Mouse (Mus musculus) splenic B cell, adult 2 months (primary cell): ENCODE measurements around the gene Prickle1.

ENCODE experiments used
- DNase-seq: peaks from one replicate; pipeline ENCODE4 v3.0.0-alpha.2; 2011; ENCODE audit warnings: low read depth, low spot score
- H3K27me3 ChIP-seq: 2 replicates; pipeline ENCODE4 v1.6.1; 2012; ENCODE audit warnings: mild to moderate bottlenecking, low read length, moderate library complexity, mixed read lengths; ENCODE audit not compliant: control insufficient read depth, poor library complexity, insufficient read depth, severe bottlenecking
- H3K36me3 ChIP-seq: 2 replicates; pipeline ENCODE4 v1.6.1; 2012; ENCODE audit warnings: mild to moderate bottlenecking, low read length, moderate library complexity, mixed read lengths; ENCODE audit not compliant: control insufficient read depth, poor library complexity, insufficient read depth, severe bottlenecking

Prickle1 gene

GRCm38 (mm10) chr15:93610721-93611201, 15.1 kb upstream of the Prickle1 start:
- Histone ChIP-seq H3K36me3 (no peaks in the 10 kb centered on the region), H3K27me3 (no peaks in the 10 kb centered on the region)
- DNase-seq = no peak

- DNase-seq = no peak
- Histone ChIP-seq H3K27me3 (no peaks in the 10 kb centered on the region), H3K36me3 (no peaks in the 10 kb centered on the region)
Measured at GRCm38 (mm10) chr15:93610288-93610687, 14.6 kb upstream of the Prickle1 start.

GRCm38 (mm10) chr15:93602850-93603249, 7.2 kb upstream of the Prickle1 start:
- Histone ChIP-seq H3K27me3 (no peaks in the 10 kb centered on the region), H3K36me3 (no peaks in the 10 kb centered on the region)
- DNase-seq = no peak

DNA sequence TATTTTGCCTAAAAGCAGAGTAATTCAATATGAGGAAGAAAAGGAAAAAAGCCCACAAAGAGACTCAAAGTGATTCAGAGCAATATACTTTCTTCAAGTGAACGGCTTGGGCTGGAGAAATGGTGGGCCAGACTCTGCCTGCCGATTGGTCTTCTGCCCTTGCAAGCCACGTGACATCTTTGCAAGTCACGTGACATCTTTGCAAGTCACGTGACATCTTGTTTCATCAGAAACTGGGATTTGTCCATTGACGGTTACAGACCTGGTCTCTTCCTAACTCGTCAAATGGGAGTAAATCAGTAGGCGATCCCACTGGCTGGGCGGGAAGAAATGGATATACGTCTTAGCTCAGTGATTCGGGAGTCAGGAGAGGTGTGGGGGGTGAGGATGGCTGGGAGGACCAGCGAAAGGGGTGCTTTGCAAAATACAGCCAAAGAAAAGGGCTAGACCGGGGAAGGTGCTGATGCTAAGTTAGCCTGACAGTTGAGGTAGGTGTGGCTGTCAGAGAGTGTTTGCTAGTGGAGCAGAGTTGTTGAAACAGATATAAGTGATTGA, 5.8 kb upstream of the Prickle1 start:
- no peaks in the 10 kb centered on the region for H3K27me3 ChIP-seq
- no peaks in the 10 kb centered on the region for H3K36me3 ChIP-seq
- no peak for DNase-seq

- H3K27me3 ChIP-seq = no peaks in the 10 kb centered on the region
- no peaks in the 10 kb centered on the region for H3K36me3 ChIP-seq
- no peak for DNase-seq
Measured at GRCm38 (mm10) chr15:93596991-93597390, 1.3 kb upstream of the Prickle1 start.

- no peaks in the 10 kb centered on the region for H3K36me3 ChIP-seq
- no peak for DNase-seq
- H3K27me3 ChIP-seq = no peaks in the 10 kb centered on the region
Measured at GRCm38 (mm10) chr15:93596285-93596684, 594 bp upstream of the Prickle1 start.

- H3K36me3 ChIP-seq = no peaks in the 10 kb centered on the region
- DNase-seq = no peak
- H3K27me3 ChIP-seq = no peaks in the 10 kb centered on the region
Measured at GRCm38 (mm10) chr15:93594888-93595698, 598 bp downstream of the Prickle1 start.

GRCm38 (mm10) chr15:93594296-93594887, 1.3 kb downstream of the Prickle1 start:
- H3K27me3 ChIP-seq = no peaks in the 10 kb centered on the region
- no peak for DNase-seq

GRCm38 (mm10) chr15:93592596-93592995, 3.1 kb downstream of the Prickle1 start:
- no peak for DNase-seq
- Histone ChIP-seq H3K36me3 (no peaks in the 10 kb centered on the region), H3K27me3 (no peaks in the 10 kb centered on the region)

More at GRCm38 (mm10) chr15:93594296-93594887, 1.3 kb downstream of the Prickle1 start:
- no peaks in the 10 kb centered on the region for H3K36me3 ChIP-seq

GRCm38 (mm10) chr15:93591831-93592321, 3.8 kb downstream of the Prickle1 start:
- Histone ChIP-seq H3K27me3 (no peaks in the 10 kb centered on the region), H3K36me3 (no peaks in the 10 kb centered on the region)
- no peak for DNase-seq

GRCm38 (mm10) chr15:93591371-93591770, 4.3 kb downstream of the Prickle1 start:
- no peaks in the 10 kb centered on the region for H3K36me3 ChIP-seq

GRCm38 (mm10) chr15:93588401-93588800, 7.3 kb downstream of the Prickle1 start:
- DNase-seq = no peak
- Histone ChIP-seq H3K36me3 (no peaks in the 10 kb centered on the region), H3K27me3 (no peaks in the 10 kb centered on the region)

More at GRCm38 (mm10) chr15:93591371-93591770, 4.3 kb downstream of the Prickle1 start:
- no peak for DNase-seq
- no peaks in the 10 kb centered on the region for H3K27me3 ChIP-seq

GRCm38 (mm10) chr15:93587660-93588059, 8.0 kb downstream of the Prickle1 start:
- H3K36me3 ChIP-seq = no peaks in the 10 kb centered on the region
- H3K27me3 ChIP-seq = no peaks in the 10 kb centered on the region
- no peak for DNase-seq

- Histone ChIP-seq H3K27me3 (no peaks in the 10 kb centered on the region), H3K36me3 (no peaks in the 10 kb centered on the region)
- no peak for DNase-seq
Measured at GRCm38 (mm10) chr15:93583051-93583450, 12.6 kb downstream of the Prickle1 start.

GRCm38 (mm10) chr15:93581736-93582135, 14.0 kb downstream of the Prickle1 start:
- Histone ChIP-seq H3K36me3 (no peaks in the 10 kb centered on the region), H3K27me3 (no peaks in the 10 kb centered on the region)
- DNase-seq = no peak
